Mouse (Mus musculus) intestine, embryonic 15.5 days (tissue): ENCODE data around the gene Trabd2b. TPM values are rescaled to one million over a fixed set of nuclear protein-coding genes. Genes with fewer than 3 reads are reported as not detected.

Experiments
- ATAC-seq: fragments of 200-750 bp; cut with Nextera tagmentation; 2 replicates; pipeline ENCODE4 v1.8.0; 2017; ENCODE audit warnings: moderate TSS enrichment, moderate library complexity
- H3K27ac ChIP-seq: fragments of 300-500 bp; sonication (generic); 2 replicates; pipeline ENCODE4 v1.5.1; 2015; ENCODE audit warnings: mild to moderate bottlenecking, inconsistent platforms
- H3K27me3 ChIP-seq: fragments of 300-500 bp; sonication (generic); replicated peaks from 2 replicates; pipeline ENCODE4 v1.6.1; 2015; ENCODE audit warnings: inconsistent platforms
- H3K36me3 ChIP-seq: fragments of 300-500 bp; sonication (generic); 2 replicates; pipeline ENCODE4 v1.6.1; 2015; ENCODE audit warnings: inconsistent platforms
- H3K4me1 ChIP-seq: fragments of 300-500 bp; sonication (generic); replicated peaks from 2 replicates; pipeline ENCODE4 v1.6.1; 2015; ENCODE audit warnings: inconsistent platforms
- H3K4me2 ChIP-seq: fragments of 300-500 bp; sonication (generic); replicated peaks from 2 replicates; pipeline ENCODE4 v1.6.1; 2015; ENCODE audit warnings: mild to moderate bottlenecking, inconsistent platforms
- H3K4me3 ChIP-seq: fragments of 300-500 bp; sonication (generic); replicated peaks from 2 replicates; pipeline ENCODE4 v1.5.1; 2015; ENCODE audit warnings: inconsistent platforms
- H3K9ac ChIP-seq: fragments of 300-500 bp; sonication (generic); 2 replicates; pipeline ENCODE4 v1.6.1; 2015; ENCODE audit warnings: inconsistent platforms
- H3K9me3 ChIP-seq: fragments of 300-500 bp; sonication (generic); 2 replicates; pipeline ENCODE4 v1.6.1; 2016; ENCODE audit warnings: inconsistent platforms
- WGBS: fragments of 180-500 bp; shearing (Covaris S2); methylation state at CpG from one replicate; pipeline ENCODE4 v1.1.7; 2015; 5-methylcytosine and 5-hydroxymethylcytosine counted together
- polyA plus RNA-seq: library from polyadenylated mRNA; unstranded; fragments of >200 nt; fragmentation: Nextera tagmentation; extraction: Ambion mirVana; gene quantifications from 2 replicates; pipeline ENCODE4 v1.2.1, GENCODE M21; 2015

Trabd2b gene
- polyA plus RNA-seq, 1 experiment from 2014 or later, result 0.53 TPM

- ATAC-seq, result 0 out of 2 replicates have a peak, but pooled peaks have one; percentile 41
- no peaks in the 10 kb centered on the region for H3K27me3 ChIP-seq
- 61% methylated on average over 5 of the region's 5 CpGs for WGBS
Observed at GRCm38 (mm10) chr4:114564131-114564695, 157.7 kb downstream of the Trabd2b start.

GRCm38 (mm10) chr4:114567594-114567993 is 161.1 kb downstream of the Trabd2b start:
- H3K4me2 ChIP-seq, result no peak overlapping the region
- no peaks in the 10 kb centered on the region for H3K27me3 ChIP-seq
- ATAC-seq, result no peak
- H3K4me1 ChIP-seq, result no peaks in the 10 kb centered on the region
- H3K27ac ChIP-seq, result no peak overlapping the region
- no peak overlapping the region for H3K4me3 ChIP-seq
- no peaks in the 10 kb centered on the region for H3K36me3 ChIP-seq
- WGBS, result 69% methylated on average over 6 of the region's 6 CpGs
- H3K9me3 ChIP-seq, result no peaks in the 10 kb centered on the region
- H3K9ac ChIP-seq, result no peak overlapping the region

More at GRCm38 (mm10) chr4:114564131-114564695, 157.7 kb downstream of the Trabd2b start:
- no peak overlapping the region for H3K4me3 ChIP-seq
- no peak overlapping the region for H3K4me2 ChIP-seq
- H3K36me3 ChIP-seq, result no peaks in the 10 kb centered on the region
- H3K27ac ChIP-seq, result no peak overlapping the region
- no peaks in the 10 kb centered on the region for H3K4me1 ChIP-seq
- H3K9me3 ChIP-seq, result no peaks in the 10 kb centered on the region
- H3K9ac ChIP-seq, result no peak overlapping the region

- H3K27me3 ChIP-seq, result no peaks in the 10 kb centered on the region
- WGBS, result 83% methylated on average over 1 of the region's 1 CpGs
- H3K27ac ChIP-seq, result no peak overlapping the region
- no peaks in the 10 kb centered on the region for H3K36me3 ChIP-seq
- no peaks in the 10 kb centered on the region for H3K9me3 ChIP-seq
- H3K4me3 ChIP-seq, result no peak overlapping the region
- H3K9ac ChIP-seq, result no peak overlapping the region
- H3K4me2 ChIP-seq, result no peak overlapping the region
- ATAC-seq, result no peak
- H3K4me1 ChIP-seq, result no peaks in the 10 kb centered on the region
Observed at GRCm38 (mm10) chr4:114568081-114568605, 161.6 kb downstream of the Trabd2b start.

GRCm38 (mm10) chr4:114578153-114578950 is 171.8 kb downstream of the Trabd2b start:
- no peak overlapping the region for H3K4me2 ChIP-seq
- no peak overlapping the region for H3K27ac ChIP-seq
- ATAC-seq, result peak; percentile 90
- no peaks in the 10 kb centered on the region for H3K9me3 ChIP-seq
- no peak overlapping the region for H3K4me3 ChIP-seq
- H3K36me3 ChIP-seq, result no peaks in the 10 kb centered on the region
- peaks cover 5% of the 10 kb centered on the region; the same call in 1 of the 2 replicates for H3K4me1 ChIP-seq
- WGBS, result 43% methylated on average over 12 of the region's 12 CpGs
- H3K27me3 ChIP-seq, result no peaks in the 10 kb centered on the region
- H3K9ac ChIP-seq, result no peak overlapping the region

GRCm38 (mm10) chr4:114583546-114584144 is 177.1 kb downstream of the Trabd2b start:
- Histone ChIP-seq H3K9ac (no peak overlapping the region), H3K27me3 (no peaks in the 10 kb centered on the region), H3K27ac (no peak overlapping the region), H3K4me3 (no peak overlapping the region), H3K4me1 (peaks cover 4% of the 10 kb centered on the region; the same call in 1 of the 2 replicates), H3K9me3 (no peaks in the 10 kb centered on the region), H3K36me3 (no peaks in the 10 kb centered on the region), H3K4me2 (no peak overlapping the region)
- peak; percentile 50; the same call in 1 of the 2 replicates for ATAC-seq
- WGBS, result 46% methylated on average over 2 of the region's 2 CpGs

GRCm38 (mm10) chr4:114584686-114585085 is 178.2 kb downstream of the Trabd2b start:
- ATAC-seq, result no peak
- WGBS, result 72% methylated on average over 1 of the region's 1 CpGs
- no peaks in the 10 kb centered on the region for H3K36me3 ChIP-seq
- H3K9me3 ChIP-seq, result no peaks in the 10 kb centered on the region
- no peak overlapping the region for H3K9ac ChIP-seq
- H3K27ac ChIP-seq, result no peak overlapping the region
- 0 out of 2 replicates have a peak, but pooled peaks cover 4% of the 10 kb centered on the region for H3K4me1 ChIP-seq
- no peak overlapping the region for H3K4me3 ChIP-seq
- H3K4me2 ChIP-seq, result no peak overlapping the region
- H3K27me3 ChIP-seq, result no peaks in the 10 kb centered on the region

GRCm38 (mm10) chr4:114593554-114594215 is 187.2 kb downstream of the Trabd2b start:
- no peak overlapping the region for H3K4me2 ChIP-seq
- no peaks in the 10 kb centered on the region for H3K27me3 ChIP-seq
- H3K27ac ChIP-seq, result no peak overlapping the region
- ATAC-seq, result 0 out of 2 replicates have a peak, but pooled peaks have one; percentile 31
- peaks cover 7% of the 10 kb centered on the region; the same call in 1 of the 2 replicates for H3K4me1 ChIP-seq
- no peaks in the 10 kb centered on the region for H3K9me3 ChIP-seq
- 46% methylated on average over 13 of the region's 13 CpGs for WGBS
- H3K4me3 ChIP-seq, result no peak overlapping the region
- H3K36me3 ChIP-seq, result no peaks in the 10 kb centered on the region
- no peak overlapping the region for H3K9ac ChIP-seq

GRCm38 (mm10) chr4:114595188-114595701 is 188.7 kb downstream of the Trabd2b start:
- Histone ChIP-seq H3K4me3 (no peak overlapping the region), H3K4me2 (no peak overlapping the region), H3K9me3 (no peaks in the 10 kb centered on the region), H3K27me3 (no peaks in the 10 kb centered on the region), H3K9ac (no peak overlapping the region), H3K27ac (no peak overlapping the region), H3K4me1 (peaks cover 7% of the 10 kb centered on the region; the same call in 1 of the 2 replicates), H3K36me3 (no peaks in the 10 kb centered on the region)
- ATAC-seq, result peak; percentile 32; the same call in 1 of the 2 replicates
- 50% methylated on average over 2 of the region's 2 CpGs for WGBS

GRCm38 (mm10) chr4:114599121-114599520 is 192.6 kb downstream of the Trabd2b start:
- Histone ChIP-seq H3K9ac (no peak overlapping the region), H3K9me3 (no peaks in the 10 kb centered on the region), H3K4me2 (no peak overlapping the region), H3K4me1 (peaks cover 9% of the 10 kb centered on the region; the same call in 1 of the 2 replicates), H3K27ac (no peak overlapping the region), H3K36me3 (no peaks in the 10 kb centered on the region), H3K27me3 (no peaks in the 10 kb centered on the region), H3K4me3 (no peak overlapping the region)
- no peak for ATAC-seq

- no peak for ATAC-seq
Observed at GRCm38 (mm10) chr4:114601201-114602009, 194.9 kb downstream of the Trabd2b start.

GRCm38 (mm10) chr4:114605670-114606069 is 199.1 kb downstream of the Trabd2b start:
- no peaks in the 10 kb centered on the region for H3K27me3 ChIP-seq

More at GRCm38 (mm10) chr4:114601201-114602009, 194.9 kb downstream of the Trabd2b start:
- H3K27me3 ChIP-seq, result no peaks in the 10 kb centered on the region
- no peak overlapping the region for H3K9ac ChIP-seq
- no peak overlapping the region for H3K27ac ChIP-seq
- peaks cover 9% of the 10 kb centered on the region; the same call in 1 of the 2 replicates for H3K4me1 ChIP-seq
- no peaks in the 10 kb centered on the region for H3K9me3 ChIP-seq
- WGBS, result 25% methylated on average over 8 of the region's 8 CpGs
- H3K4me3 ChIP-seq, result no peak overlapping the region
- H3K36me3 ChIP-seq, result no peaks in the 10 kb centered on the region
- H3K4me2 ChIP-seq, result no peak overlapping the region

More at GRCm38 (mm10) chr4:114605670-114606069, 199.1 kb downstream of the Trabd2b start:
- peaks cover 14% of the 10 kb centered on the region; the same call in 1 of the 2 replicates for H3K4me1 ChIP-seq
- 33% methylated on average over 3 of the region's 3 CpGs for WGBS
- no peaks in the 10 kb centered on the region for H3K36me3 ChIP-seq
- H3K27ac ChIP-seq, result no peak overlapping the region
- H3K9me3 ChIP-seq, result no peaks in the 10 kb centered on the region
- ATAC-seq, result peak; percentile 16; the same call in 1 of the 2 replicates
- H3K4me3 ChIP-seq, result no peak overlapping the region
- no peak overlapping the region for H3K9ac ChIP-seq
- no peak overlapping the region for H3K4me2 ChIP-seq
